Mouse (Mus musculus): ENCODE results near the gene Def6.

GRCm38 (mm10) chr17:28170460-28171305 is 36.9 kb upstream of the Def6 start:
- TF ChIP-seq POLR2A (IDR thresholded peaks at IDR 0.05; ENCODE audit: low read depth, low read length) (no peak), CTCF (IDR thresholded peaks at IDR 0.05; ENCODE audit: extremely low read depth, insufficient read depth, insufficient read length, insufficient replicate concordance) (no peak)
